Mouse (Mus musculus) CH12.LX (cell line): Measurements from ENCODE around the gene Tnrc6b. TPM values are rescaled to one million over a fixed set of nuclear protein-coding genes. Genes with fewer than 3 reads are reported as not detected.

Experiments
- DNase-seq: peaks from one replicate; pipeline ENCODE4 v3.0.0-alpha.2; 2013; ENCODE audit errors: extremely low read depth
- H3K27ac ChIP-seq: 2 replicates; pipeline ENCODE4 v1.5.1; 2012; ENCODE audit warnings: low read depth, mild to moderate bottlenecking, control low read depth, moderate library complexity; ENCODE audit not compliant: insufficient read depth
- H3K27me3 ChIP-seq: replicated peaks from 2 replicates; pipeline ENCODE3; 2012; ENCODE audit warnings: inconsistent platforms
- H3K36me3 ChIP-seq, 2 experiments: replicated peaks in 1 of 2; 2 replicates each; pipeline versions ENCODE3 to v1.6.1; 2012; ENCODE audit warnings: inconsistent platforms in 1 of 2, low read length in 1 of 2, mild to moderate bottlenecking in 1 of 2, mixed read lengths in 1 of 2, moderate library complexity in 1 of 2; ENCODE audit not compliant: control insufficient read depth in 1 of 2, insufficient read depth in 1 of 2
- H3K4me1 ChIP-seq, 2 experiments: 2 replicates each; pipeline ENCODE4 v1.6.1; 2012; ENCODE audit warnings: inconsistent platforms in 1 of 2, moderate library complexity in 1 of 2; ENCODE audit not compliant: insufficient read depth in 2 of 2, control insufficient read depth in 1 of 2
- H3K4me2 ChIP-seq: 2 replicates; pipeline ENCODE4 v1.6.1; 2012; ENCODE audit warnings: low read depth, mild to moderate bottlenecking, control low read depth; ENCODE audit not compliant: poor library complexity, insufficient read depth, severe bottlenecking
- H3K4me3 ChIP-seq, 3 experiments: fragments of 150-350 bp in 1 of 3; sonication (generic) in 1 of 3; replicated peaks in 1 of 3; 2 replicates each; pipeline versions ENCODE3 to v1.5.1; 2011 to 2012; ENCODE audit warnings: low read depth in 2 of 3, low read length in 2 of 3, mild to moderate bottlenecking in 2 of 3, moderate library complexity in 2 of 3, control low read depth in 1 of 3, improper control_type of control experiment in 1 of 3, inconsistent platforms in 1 of 3, mixed read lengths in 1 of 3; ENCODE audit not compliant: poor library complexity in 1 of 3
- H3K79me2 ChIP-seq: replicated peaks from 2 replicates; pipeline ENCODE4 v1.6.1; 2012; ENCODE audit warnings: mild to moderate bottlenecking, moderate library complexity; ENCODE audit not compliant: control insufficient read depth, poor library complexity, insufficient read depth, severe bottlenecking; ENCODE audit errors: extremely low read depth
- H3K9ac ChIP-seq: 2 replicates; pipeline ENCODE4 v1.6.1; 2012; ENCODE audit warnings: low read depth, mild to moderate bottlenecking, control low read depth, moderate library complexity; ENCODE audit not compliant: insufficient read depth
- H3K9me3 ChIP-seq: replicated peaks from 2 replicates; pipeline ENCODE3; 2012; ENCODE audit warnings: low read length, inconsistent platforms, mixed read lengths
- CHD1 ChIP-seq: IDR thresholded peaks from 2 replicates; pipeline ENCODE4 v1.6.1; 2012; ENCODE audit warnings: low read depth, low read length, improper control_type of control experiment, inconsistent platforms
- CHD2 ChIP-seq: IDR thresholded peaks from 2 replicates; pipeline ENCODE4 v1.6.1; 2011; ENCODE audit warnings: low read length, improper control_type of control experiment
- EP300 ChIP-seq: IDR thresholded peaks from 2 replicates; pipeline ENCODE4 v1.6.1; 2011; ENCODE audit warnings: low read length, improper control_type of control experiment
- GABPA ChIP-seq: IDR thresholded peaks from 2 replicates; pipeline ENCODE4 v1.6.1; 2012; ENCODE audit warnings: low read depth, low read length, improper control_type of control experiment, inconsistent platforms; ENCODE audit not compliant: insufficient replicate concordance
- IRF4 ChIP-seq: IDR thresholded peaks from 2 replicates; pipeline ENCODE4 v1.6.1; 2014; ENCODE audit warnings: low read depth, mild to moderate bottlenecking, inconsistent platforms, low read length, improper control_type of control experiment
- JUND ChIP-seq: conservative IDR thresholded peaks from 2 replicates; pipeline ENCODE4 v1.6.1; 2011; ENCODE audit warnings: low read depth, low read length, improper control_type of control experiment
- KAT2A ChIP-seq: IDR thresholded peaks from 2 replicates; pipeline ENCODE4 v1.6.1; 2012; ENCODE audit warnings: low read length, improper control_type of control experiment, inconsistent platforms; ENCODE audit not compliant: insufficient replicate concordance
- MAX ChIP-seq: IDR thresholded peaks from 2 replicates; pipeline ENCODE4 v1.6.1; 2011; ENCODE audit warnings: low read length, improper control_type of control experiment
- MAZ ChIP-seq: IDR thresholded peaks from 2 replicates; pipeline ENCODE4 v1.6.1; 2012; ENCODE audit warnings: low read depth, mild to moderate bottlenecking, inconsistent platforms, low read length, improper control_type of control experiment, moderate library complexity
- MEF2A ChIP-seq: IDR thresholded peaks from 2 replicates; pipeline ENCODE4 v1.6.1; 2014; ENCODE audit warnings: low read depth, mild to moderate bottlenecking, inconsistent platforms, low read length, improper control_type of control experiment, borderline replicate concordance
- PAX5 ChIP-seq: IDR thresholded peaks from 2 replicates; pipeline ENCODE4 v1.6.1; 2012; ENCODE audit warnings: low read length, inconsistent platforms, mixed read lengths
- POLR2A ChIP-seq: IDR thresholded peaks from 2 replicates; pipeline ENCODE4 v1.6.1; 2011; ENCODE audit warnings: low read depth, mild to moderate bottlenecking, improper control_type of control experiment, low read length
- POLR2AphosphoS2 ChIP-seq: IDR thresholded peaks from 2 replicates; pipeline ENCODE4 v1.6.1; 2011; ENCODE audit warnings: low read depth, low read length, improper control_type of control experiment
- RAD21 ChIP-seq: IDR thresholded peaks from 2 replicates; pipeline ENCODE4 v1.6.1; 2011; ENCODE audit warnings: low read depth, mild to moderate bottlenecking, low read length, improper control_type of control experiment, moderate library complexity
- SIN3A ChIP-seq: IDR thresholded peaks from 2 replicates; pipeline ENCODE4 v1.6.1; 2012; ENCODE audit warnings: low read length, improper control_type of control experiment, inconsistent platforms
- SMC3 ChIP-seq: IDR thresholded peaks from 2 replicates; pipeline ENCODE4 v1.6.1; 2011; ENCODE audit warnings: low read depth, low read length, improper control_type of control experiment
- USF1 ChIP-seq: IDR thresholded peaks from 2 replicates; pipeline ENCODE4 v1.6.1; 2014; ENCODE audit warnings: low read depth, mild to moderate bottlenecking, inconsistent platforms, low read length, improper control_type of control experiment
- ZKSCAN1 ChIP-seq: IDR thresholded peaks from 2 replicates; pipeline ENCODE4 v1.6.1; 2012; ENCODE audit warnings: low read depth, inconsistent platforms, low read length, improper control_type of control experiment, borderline replicate concordance
- dilution Hi-C: fragments of 300-500 bp; cut with MboI; formaldehyde crosslinking; loops from 2 replicates; pipeline ENCODE4 v1.14.3; 2020; ENCODE audit warnings: low sequenced_read_pairs; ENCODE audit not compliant: extremely low pct_unique_long_range_greater_than_20kb, extremely low pct_ligation_motif_present
- in situ Hi-C: fragments of 300-500 bp; cut with MboI; formaldehyde crosslinking; loops from 3 replicates; pipeline ENCODE4 v1.14.3; 2019; ENCODE audit warnings: low sequenced_read_pairs, low pct_ligation_motif_present, low pct_unique_long_range_greater_than_20kb, mixed read lengths
- polyA plus RNA-seq: library from polyadenylated mRNA; unstranded; fragments of >175 nt; gene quantifications from 2 replicates; pipeline ENCODE4 v1.2.1, GENCODE M21; 2012; ENCODE audit warnings: low read depth; ENCODE audit not compliant: insufficient read length
- total RNA-seq, 2 experiments: library from RNA; depleted of rRNA; stranded (reverse); fragments of 300-350 nt in 1 of 2; fragments of >200 nt in 1 of 2; gene quantifications; 2 replicates each; pipeline ENCODE4 v1.2.3; 2012 to 2014

Tnrc6b gene
- total and polyA plus RNA-seq, 3 experiments: 6.0 to 17.1 (median 16.1) TPM

GRCm38 (mm10) chr15:80924211-80924610, 213.1 kb downstream of the Tnrc6b start:
- no peaks in the 10 kb centered on the region for H3K27me3 ChIP-seq
- peaks cover 64 to 78% of the 10 kb centered on the region in 2 experiments for H3K36me3 ChIP-seq
- no peak for TF ChIP-seq USF1
- TF ChIP-seq EP300: no peak
- no peak for TF ChIP-seq MAX
- TF ChIP-seq CHD1: no peak
- no peak for TF ChIP-seq SMC3
- no peak for TF ChIP-seq KAT2A
- no peak for TF ChIP-seq POLR2A
- no peak for TF ChIP-seq RAD21
- no peak for TF ChIP-seq MAZ
- no peak for TF ChIP-seq IRF4
- TF ChIP-seq ZKSCAN1: no peak
- no peak for TF ChIP-seq SIN3A
- no peak for TF ChIP-seq GABPA
- TF ChIP-seq MEF2A: no peak
- TF ChIP-seq PAX5: no peak
- no peak for TF ChIP-seq CHD2
- TF ChIP-seq POLR2AphosphoS2: no peak
- H3K4me1 ChIP-seq: peaks cover 2 to 17% of the 10 kb centered on the region in 2 experiments
- H3K27ac ChIP-seq: no peak overlapping the region
- no peak overlapping the region for H3K4me3 ChIP-seq
- H3K9ac ChIP-seq: no peak overlapping the region
- H3K79me2 ChIP-seq: peaks cover 2% of the 10 kb centered on the region; the same call in 1 of the 2 replicates
- dilution Hi-C loops (no loop called here), in situ Hi-C loops (no loop called here)
- DNase-seq: no peak
- H3K4me2 ChIP-seq: no peak overlapping the region
- no peaks in the 10 kb centered on the region for H3K9me3 ChIP-seq

- H3K4me2 ChIP-seq: no peak overlapping the region
- in situ Hi-C loops: no loop called here
- no peaks in the 10 kb centered on the region for H3K9me3 ChIP-seq
- H3K9ac ChIP-seq: no peak overlapping the region
- no peak for TF ChIP-seq USF1
- TF ChIP-seq JUND: no peak
- H3K36me3 ChIP-seq: peaks cover 58 to 74% of the 10 kb centered on the region in 2 experiments
- dilution Hi-C loops: no loop called here
- H3K4me1 ChIP-seq: peaks cover 0 to 13% of the 10 kb centered on the region in 2 experiments; a peak in 2 of 4 replicates
- no peak overlapping the region for H3K27ac ChIP-seq
- no peak for DNase-seq
- H3K79me2 ChIP-seq: peaks cover 5% of the 10 kb centered on the region; the same call in 1 of the 2 replicates
- no peak overlapping the region for H3K4me3 ChIP-seq
- no peaks in the 10 kb centered on the region for H3K27me3 ChIP-seq
Observed at GRCm38 (mm10) chr15:80928811-80929355, 217.8 kb downstream of the Tnrc6b start.
